Mouse (Mus musculus): ENCODE measurements around the gene Rnase9. TPM values are rescaled to one million over a fixed set of nuclear protein-coding genes. Genes with fewer than 3 reads are reported as not detected.
"Not testable (repeated sequence)": the region's sequence is repeated elsewhere in the genome, so short reads cannot be mapped to it uniquely, and the experiment has no call there.

Rnase9 gene
- polyA plus RNA-seq, 1 experiment from 2014 or later, result not detected

DNA sequence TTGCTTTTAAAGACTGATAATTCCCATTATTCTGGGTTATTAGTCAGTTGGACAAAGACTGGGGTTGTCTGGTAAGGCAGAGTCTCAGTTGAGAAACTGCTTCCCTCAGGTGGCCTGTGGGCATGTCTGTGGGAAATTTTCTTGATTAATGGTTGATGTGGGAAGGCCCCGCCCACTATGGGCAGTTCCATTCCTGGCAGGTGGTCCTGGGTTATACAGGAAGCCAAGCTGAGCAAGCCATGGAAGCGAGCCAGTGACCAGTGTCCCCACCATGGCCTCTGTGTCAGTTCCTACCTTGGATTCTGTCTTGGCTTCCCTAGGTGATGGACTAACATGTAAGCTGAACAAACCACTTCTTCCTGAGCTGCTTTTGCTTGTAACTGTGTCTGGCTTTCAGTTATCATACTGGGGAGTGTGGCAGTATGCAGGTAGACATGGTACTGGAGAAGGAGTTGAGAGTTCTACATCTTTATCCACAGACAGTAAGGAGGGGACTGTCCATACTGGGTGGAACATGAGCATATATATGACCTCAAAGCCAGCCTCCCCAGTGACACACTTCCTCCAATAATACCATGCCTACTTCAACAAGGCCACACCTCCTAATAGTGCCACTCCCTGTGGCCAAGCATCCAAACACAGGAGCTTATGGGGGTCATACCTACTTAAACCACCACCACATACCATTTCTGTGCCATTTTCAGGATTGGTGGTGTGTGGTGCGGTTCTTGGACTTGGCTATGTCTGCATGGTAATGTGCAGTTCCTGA is 14.1 kb downstream of the Rnase9 start:
- no peak overlapping the region for H3K4me3 ChIP-seq (replicated peaks; ENCODE audit: low read depth, low read length)
- no peaks in the 10 kb centered on the region for H3K27me3 ChIP-seq (ENCODE audit: insufficient read depth, low read length)
- H3K36me3 ChIP-seq (ENCODE audit: insufficient read depth, low read length), result no peaks in the 10 kb centered on the region
- WGBS, result 56% methylated on average over 3 of the region's 3 CpGs
- DNase-seq (ENCODE audit: low spot score) (no peak), ATAC-seq (replicated peaks; ENCODE audit: low FRiP score, low read depth) (no peak)
- no peak overlapping the region for H3K4me2 ChIP-seq (ENCODE audit: low read length)
- no peak for TF ChIP-seq CTCF (IDR thresholded peaks at IDR 0.05; ENCODE audit: low read depth)
- H3K9ac ChIP-seq (ENCODE audit: low read depth, low read length), result no peak overlapping the region
- no peaks in the 10 kb centered on the region for H3K9me3 ChIP-seq (replicated peaks; ENCODE audit: low read length)
- no peaks in the 10 kb centered on the region for H3K4me1 ChIP-seq (replicated peaks; ENCODE audit: insufficient read depth, low read length)
- H3K27ac ChIP-seq, result no peak overlapping the region

GRCm38 (mm10) chr14:51026391-51027133 is 15.1 kb downstream of the Rnase9 start:
- no peak overlapping the region for H3K9ac ChIP-seq (ENCODE audit: low read depth, low read length)

GRCm38 (mm10) chr14:51024820-51025219 is 16.8 kb downstream of the Rnase9 start:
- ATAC-seq (replicated peaks; ENCODE audit: low FRiP score, low read depth) (no peak), DNase-seq (ENCODE audit: low spot score) (no peak)
- no peak overlapping the region for H3K4me2 ChIP-seq (ENCODE audit: low read length)
- H3K9ac ChIP-seq (ENCODE audit: low read depth, low read length), result no peak overlapping the region
- no peaks in the 10 kb centered on the region for H3K36me3 ChIP-seq (ENCODE audit: insufficient read depth, low read length)
- H3K4me1 ChIP-seq (replicated peaks; ENCODE audit: insufficient read depth, low read length), result no peaks in the 10 kb centered on the region
- whole genome bisulfite sequencing, result 90% methylated on average over 1 of the region's 1 CpGs
- no peak overlapping the region for H3K27ac ChIP-seq
- H3K4me3 ChIP-seq (replicated peaks; ENCODE audit: low read depth, low read length), result no peak overlapping the region
- no peak for TF ChIP-seq CTCF (IDR thresholded peaks at IDR 0.05; ENCODE audit: low read depth)
- H3K27me3 ChIP-seq (ENCODE audit: insufficient read depth, low read length), result no peaks in the 10 kb centered on the region
- H3K9me3 ChIP-seq (replicated peaks; ENCODE audit: low read length), result no peaks in the 10 kb centered on the region

More at GRCm38 (mm10) chr14:51026391-51027133, 15.1 kb downstream of the Rnase9 start:
- Histone ChIP-seq H3K4me1 (replicated peaks; ENCODE audit: insufficient read depth, low read length) (no peaks in the 10 kb centered on the region), H3K4me2 (ENCODE audit: low read length) (no peak overlapping the region), H3K4me3 (replicated peaks; ENCODE audit: low read depth, low read length) (no peak overlapping the region), H3K36me3 (ENCODE audit: insufficient read depth, low read length) (no peaks in the 10 kb centered on the region), H3K27ac (no peak overlapping the region), H3K9me3 (replicated peaks; ENCODE audit: low read length) (no peaks in the 10 kb centered on the region), H3K27me3 (ENCODE audit: insufficient read depth, low read length) (no peaks in the 10 kb centered on the region)
- 38% methylated on average over 5 of the region's 5 CpGs for WGBS
- peak; percentile 90 for DNase-seq (ENCODE audit: low spot score)
- peak; percentile 94 for TF ChIP-seq CTCF (IDR thresholded peaks at IDR 0.05; ENCODE audit: low read depth)
- no peak for ATAC-seq (replicated peaks; ENCODE audit: low FRiP score, low read depth)

GRCm38 (mm10) chr14:51023457-51023856 is 18.2 kb downstream of the Rnase9 start:
- Histone ChIP-seq H3K9me3 (replicated peaks; ENCODE audit: low read length) (no peaks in the 10 kb centered on the region), H3K4me1 (replicated peaks; ENCODE audit: insufficient read depth, low read length) (no peaks in the 10 kb centered on the region), H3K36me3 (ENCODE audit: insufficient read depth, low read length) (no peaks in the 10 kb centered on the region), H3K4me2 (ENCODE audit: low read length) (no peak overlapping the region), H3K9ac (ENCODE audit: low read depth, low read length) (no peak overlapping the region), H3K27ac (no peak overlapping the region), H3K27me3 (ENCODE audit: insufficient read depth, low read length) (no peaks in the 10 kb centered on the region), H3K4me3 (replicated peaks; ENCODE audit: low read depth, low read length) (no peak overlapping the region)
- DNase-seq (ENCODE audit: low spot score) (peak; percentile 18), ATAC-seq (replicated peaks; ENCODE audit: low FRiP score, low read depth) (no peak)
- 51% methylated on average over 4 of the region's 4 CpGs for WGBS
- TF ChIP-seq CTCF (IDR thresholded peaks at IDR 0.05; ENCODE audit: low read depth), result no peak

- no peaks in the 10 kb centered on the region for H3K36me3 ChIP-seq (ENCODE audit: insufficient read depth, low read length)
- no peak overlapping the region for H3K27ac ChIP-seq
- no peak for ATAC-seq (replicated peaks; ENCODE audit: low FRiP score, low read depth)
- no peaks in the 10 kb centered on the region for H3K27me3 ChIP-seq (ENCODE audit: insufficient read depth, low read length)
- H3K9ac ChIP-seq (ENCODE audit: low read depth, low read length), result no peak overlapping the region
- H3K9me3 ChIP-seq (replicated peaks; ENCODE audit: low read length), result no peaks in the 10 kb centered on the region
- H3K4me3 ChIP-seq (replicated peaks; ENCODE audit: low read depth, low read length), result no peak overlapping the region
- no peaks in the 10 kb centered on the region for H3K4me1 ChIP-seq (replicated peaks; ENCODE audit: insufficient read depth, low read length)
- WGBS, result 71% methylated on average over 3 of the region's 3 CpGs
- no peak for TF ChIP-seq CTCF (IDR thresholded peaks at IDR 0.05; ENCODE audit: low read depth)
- H3K4me2 ChIP-seq (ENCODE audit: low read length), result no peak overlapping the region
- DNase-seq (ENCODE audit: low spot score), result no peak
These were observed 24.4 kb downstream of the Rnase9 start for GRCm38 (mm10) chr14:51017256-51017655.

GRCm38 (mm10) chr14:51015780-51016179 is 25.9 kb downstream of the Rnase9 start:
- no peaks in the 10 kb centered on the region for H3K4me1 ChIP-seq (replicated peaks; ENCODE audit: insufficient read depth, low read length)
- no peak overlapping the region for H3K27ac ChIP-seq
- no peak overlapping the region for H3K4me2 ChIP-seq (ENCODE audit: low read length)
- ATAC-seq (replicated peaks; ENCODE audit: low FRiP score, low read depth) (no peak), DNase-seq (ENCODE audit: low spot score) (no peak)
- no peaks in the 10 kb centered on the region for H3K9me3 ChIP-seq (replicated peaks; ENCODE audit: low read length)
- no peak overlapping the region for H3K9ac ChIP-seq (ENCODE audit: low read depth, low read length)
- no peaks in the 10 kb centered on the region for H3K27me3 ChIP-seq (ENCODE audit: insufficient read depth, low read length)
- H3K4me3 ChIP-seq (replicated peaks; ENCODE audit: low read depth, low read length), result no peak overlapping the region
- H3K36me3 ChIP-seq (ENCODE audit: insufficient read depth, low read length), result no peaks in the 10 kb centered on the region
- no peak for TF ChIP-seq CTCF (IDR thresholded peaks at IDR 0.05; ENCODE audit: low read depth)

DNA sequence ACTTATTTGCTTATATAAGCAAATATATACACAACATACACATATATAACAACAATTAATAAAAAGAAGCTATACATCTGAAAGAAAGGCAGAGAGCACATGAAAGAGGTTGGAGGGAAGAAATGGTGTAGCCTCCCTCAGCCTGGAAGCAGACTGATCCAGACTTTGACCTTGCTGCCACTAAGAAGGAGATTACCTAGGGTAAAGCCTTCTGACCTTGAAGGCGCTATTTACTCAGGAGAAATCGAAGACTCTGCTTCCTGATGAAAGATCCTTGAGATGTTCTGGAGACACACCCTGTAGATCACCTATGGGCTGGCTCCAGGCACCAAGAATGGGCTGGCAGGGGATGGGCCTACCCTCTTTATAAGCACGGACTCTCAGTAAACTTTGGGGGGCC is 26.9 kb downstream of the Rnase9 start:
- not testable (repeated sequence) for ATAC-seq (replicated peaks; ENCODE audit: low FRiP score, low read depth); H3K27me3 ChIP-seq (ENCODE audit: insufficient read depth, low read length); H3K27ac ChIP-seq; H3K4me1 ChIP-seq (replicated peaks; ENCODE audit: insufficient read depth, low read length); H3K36me3 ChIP-seq (ENCODE audit: insufficient read depth, low read length); H3K9me3 ChIP-seq (replicated peaks; ENCODE audit: low read length); H3K9ac ChIP-seq (ENCODE audit: low read depth, low read length); H3K4me2 ChIP-seq (ENCODE audit: low read length); DNase-seq (ENCODE audit: low spot score); H3K4me3 ChIP-seq (replicated peaks; ENCODE audit: low read depth, low read length)
- 89% methylated on average over 3 of the region's 3 CpGs for WGBS
